Mouse (Mus musculus) spleen, adult 2 months (tissue): ENCODE results near the gene P3h2.

Experiments used
- CTCF ChIP-seq: fragments of 200-500 bp; IDR thresholded peaks from 2 replicates; pipeline ENCODE4 v1.5.1; 2011; ENCODE audit warnings: mild to moderate bottlenecking, inconsistent platforms; ENCODE audit not compliant: insufficient read depth, insufficient read length, insufficient replicate concordance; ENCODE audit errors: extremely low read depth
- POLR2A ChIP-seq: fragments of 200-500 bp; IDR thresholded peaks from 2 replicates; pipeline ENCODE4 v1.6.1; 2011; ENCODE audit warnings: low read depth, low read length, inconsistent platforms

DNA sequence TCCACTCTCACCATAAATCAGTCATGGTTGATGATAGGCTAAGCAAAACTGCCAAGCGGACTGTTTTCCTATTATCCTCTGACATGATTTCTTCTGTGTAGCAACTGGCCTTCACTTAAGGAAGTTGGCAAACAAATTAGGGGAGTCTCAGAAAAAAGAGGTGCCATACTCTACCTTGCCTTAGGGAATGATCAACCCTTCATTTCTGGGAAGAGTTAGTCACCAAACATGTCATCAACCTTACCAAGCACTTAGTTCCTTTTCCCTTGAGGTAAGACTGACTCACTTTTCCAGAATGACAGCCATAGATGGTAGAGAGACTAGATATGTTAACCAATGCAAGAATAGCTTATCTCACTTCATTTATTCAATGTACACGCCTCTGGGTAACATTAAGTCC lies 171.4 kb downstream of the P3h2 start:
- TF ChIP-seq POLR2A (no peak), CTCF (no peak)
